Mouse (Mus musculus): Measurements from ENCODE around the gene Plek2. TPM values are rescaled to one million over a fixed set of nuclear protein-coding genes. Genes with fewer than 3 reads are reported as not detected.
"Not testable (repeated sequence)": the region's sequence is repeated elsewhere in the genome, so short reads cannot be mapped to it uniquely, and the experiment has no call there.

Gene Plek2
- polyA plus RNA-seq, 1 experiment from 2014 or later = 2.1 TPM

DNA sequence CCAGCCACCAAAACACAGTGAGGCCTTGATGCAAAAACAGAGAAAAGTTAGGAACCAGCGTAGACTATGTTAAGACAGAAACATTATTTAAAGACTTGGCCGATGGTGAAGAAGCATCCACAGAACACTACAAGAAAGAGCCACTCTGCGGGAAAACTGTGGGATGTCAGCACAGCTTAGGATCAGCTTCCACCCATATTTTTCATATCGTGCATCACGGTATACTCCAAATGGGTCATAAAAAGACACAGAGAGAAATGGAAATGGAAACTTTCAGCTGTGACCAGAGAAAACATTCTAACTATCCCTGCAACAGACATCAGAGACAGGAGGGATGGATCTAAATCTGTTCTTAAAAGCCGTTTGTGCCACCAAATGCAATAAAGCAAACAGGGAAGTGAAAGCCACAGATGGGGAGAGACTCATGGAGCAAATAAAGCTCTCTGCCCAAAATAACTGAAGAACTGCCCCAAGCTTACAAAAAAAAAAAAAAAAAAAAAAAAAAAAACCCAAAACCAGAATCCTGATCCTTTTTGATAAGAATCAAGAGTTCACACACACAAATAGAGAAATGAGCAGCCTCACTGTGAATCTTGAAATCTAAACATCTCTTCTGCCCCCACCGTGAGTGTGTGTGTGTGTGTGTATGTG, 16.9 kb upstream of the Plek2 start:
- Histone ChIP-seq H3K9me3 (replicated peaks) (no peaks in the 10 kb centered on the region), H3K36me3 (no peaks in the 10 kb centered on the region), H3K27me3 (no peaks in the 10 kb centered on the region), H3K4me2 (no peak overlapping the region), H3K4me3 (no peak overlapping the region), H3K27ac (no peak overlapping the region), H3K4me1 (replicated peaks) (peaks cover 6% of the 10 kb centered on the region), H3K9ac (no peak overlapping the region)
- 77% methylated on average over 7 of the region's 7 CpGs for WGBS
- ATAC-seq (replicated peaks; ENCODE audit: insufficient number of reproducible peaks, insufficient read depth, low FRiP score, low read depth) = no peak

DNA sequence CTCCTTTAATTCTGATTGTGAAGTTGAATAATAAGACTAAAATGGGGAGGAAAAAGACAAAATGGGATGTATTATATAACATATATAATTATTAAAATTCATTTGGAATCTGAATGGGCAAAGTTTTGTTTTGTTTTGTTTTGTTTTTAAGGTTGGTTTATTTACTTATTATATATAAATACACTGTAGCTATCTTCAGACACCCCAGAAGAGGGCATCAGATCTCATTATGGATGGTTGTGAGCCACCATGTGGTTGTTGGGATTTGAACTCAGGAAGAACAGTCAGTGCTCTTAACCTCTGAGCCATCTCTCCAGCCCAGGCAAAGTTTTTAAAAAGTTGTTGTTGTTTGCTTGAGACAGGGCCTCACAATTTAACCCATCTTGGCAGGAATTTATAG, 16.2 kb upstream of the Plek2 start:
- not testable (repeated sequence) for ATAC-seq (replicated peaks; ENCODE audit: insufficient number of reproducible peaks, insufficient read depth, low FRiP score, low read depth); H3K4me3 ChIP-seq; H3K4me2 ChIP-seq; H3K9ac ChIP-seq; H3K27ac ChIP-seq; H3K27me3 ChIP-seq; H3K4me1 ChIP-seq (replicated peaks); H3K36me3 ChIP-seq; H3K9me3 ChIP-seq (replicated peaks)

DNA sequence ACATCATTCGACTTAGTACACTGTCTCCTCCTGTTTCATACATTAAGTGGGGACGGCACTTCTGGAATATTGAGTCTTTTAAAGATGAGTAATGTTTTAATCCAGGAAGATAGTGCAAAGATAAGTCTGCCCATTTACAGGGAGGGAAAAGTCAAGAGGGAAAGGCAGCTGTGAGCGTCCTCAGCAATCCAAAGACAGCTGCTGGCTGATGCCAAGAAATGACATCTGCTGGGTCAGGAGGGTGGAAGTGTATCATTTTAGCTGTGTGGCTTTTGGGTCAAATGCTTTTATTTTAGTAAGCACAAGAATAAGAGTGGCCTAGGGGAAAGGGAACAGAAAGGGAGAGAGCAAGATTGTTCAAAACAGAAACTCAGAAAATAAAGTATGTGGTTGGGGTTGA, 15.3 kb upstream of the Plek2 start:
- Histone ChIP-seq H3K9ac (no peak overlapping the region), H3K36me3 (no peaks in the 10 kb centered on the region), H3K4me3 (no peak overlapping the region), H3K27ac (no peak overlapping the region), H3K9me3 (replicated peaks) (no peaks in the 10 kb centered on the region), H3K4me2 (no peak overlapping the region), H3K27me3 (no peaks in the 10 kb centered on the region), H3K4me1 (replicated peaks) (peaks cover 10% of the 10 kb centered on the region)
- ATAC-seq (replicated peaks; ENCODE audit: insufficient number of reproducible peaks, insufficient read depth, low FRiP score, low read depth) = no peak
- 63% methylated on average over 3 of the region's 3 CpGs for WGBS

DNA sequence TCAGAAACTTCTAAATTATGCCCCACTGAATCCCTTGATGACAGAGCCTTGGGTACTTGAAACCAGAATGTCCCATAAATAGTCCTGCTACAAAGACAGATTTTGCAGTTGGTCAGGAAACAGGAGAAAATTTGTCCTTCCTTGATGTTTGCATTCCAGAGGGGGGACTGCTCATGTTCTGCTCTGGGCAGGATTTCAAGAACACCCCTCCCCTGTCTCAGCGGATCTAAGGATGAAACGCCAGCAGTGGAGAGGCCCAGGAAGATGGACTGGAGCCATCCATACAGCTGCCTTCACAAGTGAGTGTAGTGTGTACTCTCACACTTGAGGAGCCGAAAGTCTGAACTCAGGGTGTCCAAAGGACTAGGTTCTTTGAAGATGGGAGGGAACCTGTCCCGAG, 14.7 kb upstream of the Plek2 start:
- H3K9me3 ChIP-seq (replicated peaks) = no peaks in the 10 kb centered on the region
- no peak overlapping the region for H3K4me3 ChIP-seq
- H3K9ac ChIP-seq = no peak overlapping the region
- H3K36me3 ChIP-seq = no peaks in the 10 kb centered on the region
- no peak for ATAC-seq (replicated peaks; ENCODE audit: insufficient number of reproducible peaks, insufficient read depth, low FRiP score, low read depth)
- H3K4me2 ChIP-seq = no peak overlapping the region
- WGBS = 54% methylated on average over 4 of the region's 4 CpGs
- no peak overlapping the region for H3K27ac ChIP-seq
- peaks cover 10% of the 10 kb centered on the region for H3K4me1 ChIP-seq (replicated peaks)
- no peaks in the 10 kb centered on the region for H3K27me3 ChIP-seq

DNA sequence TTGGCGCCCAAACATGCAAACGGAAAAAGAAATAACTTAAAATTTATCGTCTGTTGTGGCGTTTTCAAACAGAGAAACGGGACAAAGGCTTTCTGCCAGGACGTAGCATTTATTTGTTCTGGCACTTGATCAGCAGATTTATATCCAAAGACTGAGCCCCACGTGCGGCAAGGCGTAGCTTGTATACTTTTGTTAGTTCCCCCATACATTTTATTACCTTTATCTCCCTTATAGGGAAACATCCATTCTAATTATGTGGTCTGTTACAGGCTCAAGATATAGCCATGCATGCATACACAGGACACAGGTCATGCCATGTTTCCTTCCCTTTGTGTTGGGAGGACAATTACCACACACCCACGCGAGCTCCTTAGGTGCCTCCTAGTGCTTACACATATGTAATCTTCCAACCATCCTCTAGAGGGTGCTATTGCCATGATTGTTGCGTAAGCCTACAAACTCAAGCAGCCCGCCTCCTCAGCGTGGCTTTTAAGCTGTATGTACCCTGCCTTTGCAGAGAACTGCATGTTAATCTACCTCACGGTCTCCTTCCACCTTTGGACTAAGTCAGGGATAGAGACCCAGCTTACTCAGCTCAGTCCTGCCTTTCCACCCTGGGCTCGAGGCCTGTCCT, 12.4 kb upstream of the Plek2 start:
- Histone ChIP-seq H3K27me3 (peaks cover 6% of the 10 kb centered on the region), H3K9me3 (replicated peaks) (no peaks in the 10 kb centered on the region), H3K4me2 (peak overlapping the region; percentile 34), H3K9ac (no peak overlapping the region), H3K36me3 (no peaks in the 10 kb centered on the region), H3K4me3 (no peak overlapping the region), H3K4me1 (replicated peaks) (peaks cover 10% of the 10 kb centered on the region), H3K27ac (no peak overlapping the region)
- 27% methylated on average over 16 of the region's 16 CpGs for WGBS
- ATAC-seq (replicated peaks; ENCODE audit: insufficient number of reproducible peaks, insufficient read depth, low FRiP score, low read depth) = 0 out of 2 replicates have a peak, but pooled peaks have one; percentile 62

DNA sequence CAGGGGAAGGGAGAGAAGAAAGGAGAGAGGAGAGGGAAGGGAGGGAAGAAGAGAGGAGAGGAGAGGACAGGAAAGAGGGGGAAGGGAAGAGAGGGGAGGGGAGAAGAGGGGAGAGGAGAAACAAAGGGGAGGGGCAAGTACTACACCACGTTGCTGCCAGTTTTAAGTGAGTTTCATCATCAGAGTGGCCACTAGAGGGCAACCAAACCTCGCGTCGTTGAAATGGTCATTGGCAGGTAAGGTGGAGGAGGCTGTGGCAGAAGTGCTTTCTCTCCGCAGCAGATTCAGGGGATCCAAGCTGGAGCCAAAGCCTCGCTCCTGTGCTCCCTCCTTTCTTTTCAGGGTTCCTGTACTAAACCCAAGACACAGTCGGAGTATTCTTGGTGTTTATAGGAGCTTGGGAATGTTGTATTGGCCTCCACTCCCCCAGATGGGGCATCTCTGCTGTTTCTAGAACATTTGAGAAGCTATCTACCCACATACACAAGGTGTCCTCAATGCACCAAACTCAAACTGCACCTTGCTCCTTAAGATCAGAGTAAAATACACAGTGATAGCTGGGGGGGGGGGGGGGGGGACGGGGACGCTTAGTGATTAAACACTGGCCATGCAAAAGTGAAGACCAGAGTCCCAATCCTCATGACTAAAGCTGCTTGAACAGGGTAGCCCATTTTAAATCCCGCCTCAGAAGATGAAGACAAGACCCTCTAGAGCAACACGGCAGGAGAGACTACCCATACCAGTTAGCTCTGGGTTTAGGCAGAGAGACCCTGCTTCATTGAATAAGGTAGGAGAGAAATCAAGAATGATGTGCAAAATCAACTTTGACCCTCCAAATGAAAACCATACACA, 11.7 kb upstream of the Plek2 start:
- WGBS = 12% methylated on average over 11 of the region's 11 CpGs
- Histone ChIP-seq H3K4me1 (replicated peaks) (peaks cover 10% of the 10 kb centered on the region), H3K27me3 (peaks cover 13% of the 10 kb centered on the region), H3K4me3 (no peak overlapping the region), H3K27ac (no peak overlapping the region), H3K4me2 (peak overlapping the region; percentile 34), H3K9ac (no peak overlapping the region), H3K36me3 (no peaks in the 10 kb centered on the region), H3K9me3 (replicated peaks) (no peaks in the 10 kb centered on the region)
- peak; percentile 55; the same call in 1 of the 2 replicates for ATAC-seq (replicated peaks; ENCODE audit: insufficient number of reproducible peaks, insufficient read depth, low FRiP score, low read depth)

DNA sequence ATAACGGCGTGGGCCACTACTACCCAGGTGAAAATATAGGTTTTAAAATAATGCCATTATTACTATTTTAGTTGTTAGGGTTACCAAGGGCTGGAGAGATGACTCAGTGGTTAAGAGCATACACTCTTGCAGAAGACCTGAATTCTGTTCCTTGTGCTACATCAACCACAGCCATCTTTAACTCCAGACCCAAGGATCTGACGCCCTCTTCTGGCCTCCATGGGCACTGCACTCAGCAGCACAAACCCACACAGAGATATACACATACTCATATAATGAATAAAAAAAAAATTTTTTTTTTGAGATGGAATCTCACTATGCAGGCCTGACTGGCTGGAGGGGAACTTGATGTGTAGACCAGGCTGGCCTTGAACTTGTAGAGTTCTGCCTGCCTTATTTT, 9.5 kb upstream of the Plek2 start:
- H3K4me3 ChIP-seq = no peak overlapping the region
- peaks cover 20% of the 10 kb centered on the region for H3K4me1 ChIP-seq (replicated peaks)
- no peak overlapping the region for H3K4me2 ChIP-seq
- H3K36me3 ChIP-seq = no peaks in the 10 kb centered on the region
- no peaks in the 10 kb centered on the region for H3K9me3 ChIP-seq (replicated peaks)
- H3K27me3 ChIP-seq = peaks cover 25% of the 10 kb centered on the region
- WGBS = 73% methylated on average over 3 of the region's 3 CpGs
- no peak overlapping the region for H3K27ac ChIP-seq
- no peak overlapping the region for H3K9ac ChIP-seq
- ATAC-seq (replicated peaks; ENCODE audit: insufficient number of reproducible peaks, insufficient read depth, low FRiP score, low read depth) = no peak

DNA sequence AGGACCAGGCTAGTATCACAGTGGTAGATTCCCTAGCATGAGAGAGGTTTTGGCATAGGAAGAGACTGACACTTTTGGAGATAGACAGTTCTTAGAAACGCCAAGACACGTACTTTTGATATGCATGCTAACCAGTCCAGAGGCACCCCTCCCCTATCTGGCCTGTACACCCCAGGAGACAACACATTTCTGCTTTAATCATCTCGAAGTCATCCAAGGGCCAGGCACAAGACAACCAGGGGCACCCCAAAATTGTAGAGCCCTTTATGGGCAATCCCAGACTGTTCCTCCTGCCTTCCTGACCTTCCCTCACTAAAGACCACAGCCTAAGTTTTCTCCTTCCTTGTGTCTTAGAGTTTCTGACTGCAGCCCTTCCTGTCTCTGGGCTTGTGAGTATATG, 8.8 kb upstream of the Plek2 start:
- Histone ChIP-seq H3K4me3 (no peak overlapping the region), H3K9me3 (replicated peaks) (no peaks in the 10 kb centered on the region), H3K27me3 (peaks cover 30% of the 10 kb centered on the region), H3K4me2 (no peak overlapping the region), H3K27ac (no peak overlapping the region), H3K36me3 (no peaks in the 10 kb centered on the region), H3K9ac (no peak overlapping the region), H3K4me1 (replicated peaks) (peaks cover 27% of the 10 kb centered on the region)
- ATAC-seq (replicated peaks; ENCODE audit: insufficient number of reproducible peaks, insufficient read depth, low FRiP score, low read depth) = no peak
- WGBS = 61% methylated on average over 3 of the region's 3 CpGs

DNA sequence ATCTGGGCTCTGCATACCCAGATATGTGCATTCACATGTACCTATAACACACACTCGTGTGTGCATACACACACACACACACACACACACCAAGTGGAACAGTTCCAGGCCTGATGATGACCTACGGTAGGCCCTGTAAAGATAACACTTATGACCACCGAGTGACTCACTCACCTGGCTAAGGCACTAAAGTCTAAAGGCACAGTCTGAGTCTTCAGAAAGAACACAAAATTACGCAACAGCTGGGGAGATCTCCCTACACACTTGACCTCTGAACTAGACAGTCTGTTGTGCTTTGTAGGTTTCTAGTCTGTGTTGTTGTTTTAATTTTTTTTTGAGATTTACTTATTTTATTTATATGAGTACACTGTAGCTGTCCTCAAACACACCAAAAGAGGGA, 7.7 kb upstream of the Plek2 start:
- ATAC-seq (replicated peaks; ENCODE audit: insufficient number of reproducible peaks, insufficient read depth, low FRiP score, low read depth) = no peak
- peaks cover 40% of the 10 kb centered on the region for H3K27me3 ChIP-seq
- no peak overlapping the region for H3K27ac ChIP-seq
- peaks cover 29% of the 10 kb centered on the region for H3K4me1 ChIP-seq (replicated peaks)
- H3K36me3 ChIP-seq = no peaks in the 10 kb centered on the region
- no peak overlapping the region for H3K4me3 ChIP-seq
- 72% methylated on average over 4 of the region's 4 CpGs for WGBS
- no peak overlapping the region for H3K4me2 ChIP-seq
- no peaks in the 10 kb centered on the region for H3K9me3 ChIP-seq (replicated peaks)
- H3K9ac ChIP-seq = no peak overlapping the region

DNA sequence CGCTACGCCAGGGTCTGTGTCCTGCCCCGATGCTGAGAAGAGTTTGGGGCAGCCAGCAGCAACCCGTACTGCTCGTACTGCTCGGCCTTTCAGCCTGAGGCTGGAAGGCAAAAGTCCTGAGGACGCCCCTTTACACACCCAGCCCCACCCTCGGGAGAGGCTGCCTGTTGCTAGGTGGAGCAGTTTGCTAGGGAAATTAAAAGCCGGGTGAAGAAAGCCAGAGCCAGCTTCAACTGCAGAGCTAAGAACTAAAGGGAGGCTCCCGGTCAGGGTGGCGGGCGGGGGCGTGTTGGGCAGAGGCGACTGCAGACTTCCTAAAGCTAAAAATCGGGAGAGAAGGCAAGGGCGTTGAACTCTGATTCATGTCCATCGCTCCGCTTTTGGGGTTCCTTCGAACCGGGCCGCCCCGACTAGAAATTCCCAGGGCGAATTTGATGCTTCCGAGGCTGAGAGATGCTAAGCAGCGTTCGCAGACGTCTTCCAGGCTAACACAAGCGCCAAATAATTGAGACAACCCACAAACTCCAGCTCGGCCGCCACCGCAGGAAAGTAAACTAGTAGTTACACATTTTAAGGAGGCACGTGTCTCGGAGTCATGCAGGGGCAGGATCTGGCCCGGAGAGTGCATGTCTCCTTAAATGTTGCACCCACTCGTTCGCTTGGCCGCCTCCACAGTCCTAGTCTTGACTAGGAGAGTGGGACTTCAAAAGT, 5.1 kb upstream of the Plek2 start:
- 2% methylated on average over 37 of the region's 37 CpGs for WGBS
- Histone ChIP-seq H3K4me3 (peak overlapping the region; percentile 44), H3K9ac (peak overlapping the region; percentile 34; the same call in 1 of the 2 replicates), H3K27me3 (peaks cover 52% of the 10 kb centered on the region), H3K4me1 (replicated peaks) (peaks cover 21% of the 10 kb centered on the region), H3K9me3 (replicated peaks) (no peaks in the 10 kb centered on the region), H3K36me3 (no peaks in the 10 kb centered on the region), H3K4me2 (peak overlapping the region; percentile 71), H3K27ac (no peak overlapping the region)
- 0 out of 2 replicates have a peak, but pooled peaks have one; percentile 33 for ATAC-seq (replicated peaks; ENCODE audit: insufficient number of reproducible peaks, insufficient read depth, low FRiP score, low read depth)
